Mouse (Mus musculus) right cerebral cortex, postnatal 14 days (tissue): Measurements from ENCODE around the gene Scn2a.
A peak's percentile ranks its signal among the peaks of the same experiment; 100 is the strongest.

ENCODE experiments used
- DNase-seq: peaks from one replicate; pipeline ENCODE4 v3.0.0; 2022

Scn2a gene

GRCm38 (mm10) chr2:65620556-65621166 lies at the start of gene Scn2a:
Gene Scn2a (plus strand): TSS chr2:65620771.
- peak; percentile 54 for DNase-seq

DNA sequence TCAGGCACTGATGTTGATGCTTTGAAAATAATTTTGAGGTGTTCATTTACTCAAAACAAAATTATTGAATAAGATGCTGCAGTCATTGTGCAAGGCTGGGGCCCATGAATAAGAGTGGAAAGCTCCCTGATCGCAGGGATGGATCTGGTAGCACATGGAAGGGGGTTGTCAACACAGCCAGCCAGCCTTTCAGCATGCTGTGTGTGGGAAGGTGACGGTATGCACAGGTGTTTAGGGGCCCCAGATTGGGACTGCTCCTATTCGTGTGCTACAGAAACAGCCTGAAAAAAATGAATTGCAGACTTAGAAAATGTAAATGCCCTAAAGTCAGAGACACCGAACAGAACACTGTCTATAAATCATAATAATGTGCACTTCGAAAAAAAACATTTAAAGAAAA lies 32.9 kb upstream of the Scn2a start:
- DNase-seq, result no peak

DNA sequence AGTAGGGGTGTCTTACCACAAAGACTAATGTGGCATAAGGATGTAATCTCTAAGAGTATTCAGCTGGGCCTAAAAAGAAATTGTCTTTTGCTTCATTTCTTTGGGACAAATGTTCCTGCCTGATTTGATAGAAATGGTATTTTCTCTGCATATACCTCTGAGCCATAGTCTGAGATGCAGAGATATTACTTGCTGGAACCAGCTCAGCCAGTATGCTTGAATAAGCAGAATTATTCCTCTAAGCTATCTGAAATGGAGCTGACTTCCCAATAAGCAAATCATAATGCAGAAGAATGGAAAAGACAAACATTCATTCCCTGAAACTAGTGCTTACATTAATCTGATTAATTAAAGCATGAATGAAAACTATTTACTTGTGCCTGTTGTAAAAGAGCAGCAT lies 12.8 kb upstream of the Scn2a start:
- DNase-seq, result no peak

DNA sequence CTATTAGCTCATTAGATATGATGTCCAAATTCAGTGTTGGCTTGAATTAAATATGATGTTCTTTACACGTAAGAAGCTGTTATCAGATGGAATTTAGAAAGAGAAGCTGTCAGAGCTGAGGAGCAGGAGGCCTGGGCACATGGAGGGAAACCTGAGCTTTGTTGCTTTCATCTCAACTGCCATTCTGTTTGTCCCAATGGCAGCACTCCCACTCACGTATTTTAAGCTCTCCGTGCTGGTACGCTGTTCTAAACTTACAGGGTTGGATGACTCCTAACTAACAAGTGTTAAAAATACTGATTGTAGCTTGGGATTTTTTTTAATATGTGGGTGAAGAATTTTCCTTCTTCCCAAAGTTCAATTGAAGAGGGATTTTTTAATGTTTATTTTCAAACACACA lies 8.7 kb upstream of the Scn2a start:
- DNase-seq, result no peak

DNA sequence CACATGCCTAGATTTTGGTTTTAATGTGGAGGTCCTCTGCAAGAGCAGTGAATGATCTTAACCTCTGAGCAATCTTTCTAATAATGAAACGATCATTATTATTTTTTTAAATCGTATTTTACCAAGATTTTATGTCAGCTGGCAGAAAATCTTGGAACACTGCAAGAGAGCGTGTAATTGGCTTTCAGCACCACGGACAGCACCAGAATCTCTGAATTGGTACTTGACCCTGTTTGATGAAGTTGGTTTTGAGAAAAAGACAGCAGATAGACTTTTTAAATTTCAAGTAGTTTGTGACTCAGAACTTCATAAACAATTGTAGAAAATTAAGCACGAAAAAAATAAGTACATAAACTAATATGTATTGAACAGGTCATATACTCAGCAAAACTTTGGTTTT lies 790 bp upstream of the Scn2a start:
- DNase-seq, result no peak

- no peak for DNase-seq
Observed at GRCm38 (mm10) chr2:65621254-65621653, 683 bp downstream of the Scn2a start.

GRCm38 (mm10) chr2:65621838-65622237 lies 1.3 kb downstream of the Scn2a start:
- no peak for DNase-seq

GRCm38 (mm10) chr2:65652636-65653035 lies 32.1 kb downstream of the Scn2a start:
- DNase-seq, result no peak

DNA sequence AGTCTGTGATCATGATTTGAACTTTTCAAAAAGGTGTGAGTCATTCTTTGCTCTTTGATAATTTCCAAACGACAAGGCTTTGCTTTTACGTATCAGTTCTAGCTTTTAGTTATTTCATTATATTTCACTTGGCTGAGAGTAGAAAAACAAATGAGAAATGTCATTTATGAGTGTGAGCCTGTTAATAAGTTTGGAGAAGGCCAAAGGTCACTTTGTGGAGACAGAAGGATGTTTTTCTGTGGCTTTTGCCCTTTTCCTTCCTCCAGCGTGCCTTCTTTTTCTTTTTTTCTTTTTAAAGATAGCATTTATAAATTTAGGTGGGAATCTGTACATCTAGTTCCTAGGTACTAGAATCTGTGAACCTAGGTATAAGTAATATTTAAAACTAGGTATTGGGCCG lies 36.5 kb downstream of the Scn2a start:
- no peak for DNase-seq

DNA sequence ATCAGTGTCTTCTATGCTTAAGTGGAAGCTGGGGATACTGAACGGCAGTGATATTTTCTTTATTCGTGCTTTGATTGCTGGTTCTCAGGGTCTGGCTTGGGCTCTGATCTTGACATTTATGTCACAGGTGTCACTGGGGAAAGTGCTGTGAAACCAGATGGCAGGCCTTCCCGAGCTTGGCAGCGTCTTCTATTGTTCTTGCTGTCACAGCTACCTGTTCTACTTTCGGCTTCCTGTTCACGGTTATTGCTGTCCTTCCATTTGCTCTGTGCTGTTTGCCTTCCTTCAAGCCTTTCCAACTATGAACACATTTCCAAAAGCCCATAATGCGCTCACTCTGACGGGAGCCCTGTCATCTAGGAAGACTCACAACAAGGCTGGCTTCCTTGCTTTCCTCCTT lies 37.9 kb downstream of the Scn2a start:
- no peak for DNase-seq

DNA sequence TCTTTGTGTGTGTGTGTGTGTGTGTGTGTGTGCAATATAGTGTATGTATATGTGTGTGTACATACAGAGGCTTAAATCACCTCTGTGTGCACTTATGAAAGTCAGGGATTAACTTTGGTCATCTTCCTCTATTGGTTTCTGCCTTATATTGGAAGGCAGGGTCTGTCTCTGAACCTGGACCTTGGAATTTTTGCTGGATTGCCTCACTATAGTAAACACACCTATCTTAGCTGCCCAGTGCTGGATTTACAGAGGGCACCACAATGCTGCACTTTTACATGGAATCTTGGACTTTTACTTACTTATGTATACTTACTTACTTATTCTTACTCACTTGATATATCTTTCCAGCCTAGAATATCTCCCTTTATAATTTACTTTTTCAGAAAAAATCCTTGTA lies 43.3 kb downstream of the Scn2a start:
- no peak for DNase-seq

DNA sequence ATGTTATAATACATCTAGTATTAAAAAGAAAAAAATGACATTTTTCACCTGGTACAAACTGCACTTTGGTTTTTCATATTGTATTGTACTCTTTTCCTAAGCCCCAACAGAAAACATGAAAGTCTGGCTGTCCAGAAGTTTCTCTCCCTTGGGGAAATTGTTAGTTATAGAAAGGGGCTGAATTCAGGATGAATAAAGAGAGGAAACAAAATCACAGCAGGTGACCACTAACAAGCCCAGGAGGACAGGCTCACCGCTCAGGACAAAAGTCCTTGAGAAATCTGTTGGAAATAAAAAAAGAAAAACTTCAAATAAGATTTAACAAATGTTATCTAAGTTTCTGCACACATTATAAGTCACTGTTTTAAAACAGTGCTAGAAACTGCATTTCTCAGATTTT lies 43.9 kb downstream of the Scn2a start:
- no peak for DNase-seq

- DNase-seq, result no peak
Observed at GRCm38 (mm10) chr2:65665180-65665579, 44.6 kb downstream of the Scn2a start.

- no peak for DNase-seq
Observed at GRCm38 (mm10) chr2:65667590-65668436, 47.2 kb downstream of the Scn2a start.

- DNase-seq, result peak; percentile 72
Observed at GRCm38 (mm10) chr2:65668437-65669135, 48.0 kb downstream of the Scn2a start.

DNA sequence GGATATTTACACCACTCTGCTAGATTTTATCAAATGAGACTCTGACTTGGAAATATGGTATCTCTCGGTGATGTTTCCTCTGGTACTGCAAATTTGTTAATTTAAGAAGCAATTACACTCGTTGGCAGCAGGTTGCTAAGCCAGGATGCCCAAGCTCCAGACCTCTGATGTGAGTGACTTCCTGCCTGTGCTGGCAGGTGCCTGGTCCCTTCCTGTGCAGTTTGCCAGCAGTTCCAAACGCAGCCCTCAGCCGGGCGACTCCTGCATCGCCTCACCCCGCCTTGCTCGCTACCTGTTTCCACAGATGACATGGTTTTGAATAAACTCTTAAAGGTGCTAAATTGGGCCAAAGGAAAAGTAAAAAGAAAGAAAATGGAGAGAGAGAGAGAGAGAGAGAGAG lies 49.0 kb downstream of the Scn2a start:
- peak; percentile 39 for DNase-seq

DNA sequence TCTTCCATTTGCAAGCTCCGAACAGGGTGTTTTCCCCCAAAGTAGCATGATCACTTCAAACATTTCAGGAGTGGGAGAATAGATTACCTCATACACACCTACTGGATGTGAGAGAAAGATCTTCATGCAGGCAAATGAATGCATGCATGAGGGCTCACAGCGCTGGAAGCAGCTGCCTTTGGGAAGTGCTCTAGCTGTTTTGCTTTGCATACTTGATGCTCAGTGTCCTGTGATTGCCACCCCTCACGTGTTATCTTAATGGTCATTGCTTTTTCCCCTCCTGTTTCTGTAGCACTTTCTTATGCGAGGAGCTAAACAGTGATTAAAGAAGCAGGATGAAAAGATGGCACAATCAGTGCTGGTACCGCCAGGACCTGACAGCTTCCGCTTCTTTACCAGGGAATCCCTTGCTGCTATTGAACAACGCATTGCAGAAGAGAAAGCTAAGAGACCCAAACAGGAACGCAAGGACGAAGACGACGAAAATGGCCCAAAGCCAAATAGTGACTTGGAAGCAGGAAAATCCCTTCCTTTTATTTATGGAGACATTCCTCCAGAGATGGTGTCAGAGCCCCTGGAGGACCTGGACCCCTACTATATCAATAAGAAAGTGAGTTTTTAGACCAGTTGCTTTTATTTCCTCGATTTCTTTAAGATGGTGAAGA lies 49.7 kb downstream of the Scn2a start:
- no peak for DNase-seq

DNA sequence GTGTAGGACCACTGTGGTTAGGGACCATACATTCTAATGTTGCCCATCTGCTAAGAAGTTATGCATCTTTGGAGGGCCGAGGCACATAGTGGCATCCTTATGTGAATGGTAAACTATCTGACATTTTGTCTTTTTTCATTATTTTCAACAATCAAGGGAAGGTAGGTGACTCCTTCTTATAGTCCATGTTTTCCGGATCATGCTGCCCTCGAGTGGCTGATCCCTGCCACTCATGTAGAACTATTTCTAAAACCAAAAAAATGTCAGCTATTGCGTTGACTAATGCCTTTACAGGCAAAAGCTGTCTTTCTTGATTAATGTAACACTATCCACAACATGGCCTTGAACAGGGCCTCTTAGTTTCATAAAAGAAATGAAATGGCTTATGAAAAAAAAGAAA lies 59.0 kb downstream of the Scn2a start:
- no peak for DNase-seq

DNA sequence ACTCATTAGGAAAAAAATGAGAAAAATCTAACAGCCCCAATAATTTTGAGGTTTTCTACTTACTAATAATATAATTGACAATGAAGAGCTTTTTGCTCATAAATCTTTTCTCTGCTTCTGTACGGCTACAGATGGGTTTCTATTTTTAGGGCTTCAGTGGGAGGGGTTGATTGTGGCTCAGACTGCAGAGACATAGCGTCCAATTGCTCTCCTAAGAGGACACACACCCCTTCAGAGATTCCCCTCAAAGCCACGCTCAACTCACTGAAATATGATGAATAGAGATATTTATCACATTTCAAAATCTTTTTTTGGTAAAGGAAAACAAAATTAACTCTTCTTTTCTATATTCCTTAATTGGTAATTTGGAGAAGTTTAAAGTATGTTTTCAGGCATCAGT lies 64.6 kb downstream of the Scn2a start:
- DNase-seq, result no peak

GRCm38 (mm10) chr2:65690456-65691184 lies 70.0 kb downstream of the Scn2a start:
- DNase-seq, result peak; percentile 32

GRCm38 (mm10) chr2:65694485-65694884 lies 73.9 kb downstream of the Scn2a start:
- no peak for DNase-seq

DNA sequence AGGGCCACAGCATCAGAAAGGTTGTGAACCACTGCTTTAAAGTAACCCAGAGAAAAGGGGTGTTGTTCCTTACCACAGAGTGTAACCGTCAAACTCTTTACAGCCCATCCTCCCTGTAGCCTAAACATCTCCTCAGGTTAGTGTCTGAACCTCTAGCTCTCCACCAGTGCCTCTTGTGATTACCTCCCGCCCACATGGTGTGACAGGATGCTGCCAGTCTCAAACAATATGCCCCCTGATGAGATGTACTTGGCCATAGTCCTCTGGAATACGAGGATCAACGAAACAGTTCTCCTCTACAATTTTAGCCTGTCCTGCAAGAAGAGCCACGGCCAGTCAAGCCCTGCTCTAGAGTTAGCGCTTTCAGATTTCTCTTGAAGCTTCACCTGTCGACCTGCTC lies 74.5 kb downstream of the Scn2a start:
- no peak for DNase-seq

- DNase-seq, result peak; percentile 24
Observed at GRCm38 (mm10) chr2:65700246-65700645, 79.7 kb downstream of the Scn2a start.
